Mouse (Mus musculus) ES-CJ7 (cell line): Measurements from ENCODE around the gene Pi4k2a.
A peak's percentile ranks its signal among the peaks of the same experiment; 100 is the strongest.

ENCODE experiments used
- DNase-seq: peaks from one replicate; pipeline ENCODE4 v3.0.0; 2011; ENCODE audit warnings: low read depth, low spot score

Gene Pi4k2a

GRCm38 (mm10) chr19:42089748-42090595 is at the start of gene Pi4k2a:
TSS of gene Pi4k2a (plus strand) at chr19:42090470.
- DNase-seq = peak; percentile 100

- DNase-seq = no peak
These were observed 46.3 kb upstream of the Pi4k2a start for GRCm38 (mm10) chr19:42043988-42044387.

- peak; percentile 96 for DNase-seq
These were observed 44.8 kb upstream of the Pi4k2a start, which contains the start of gene Hoga1 for GRCm38 (mm10) chr19:42045269-42046102. TSS of gene Hoga1 (plus strand) at chr19:42045610.

GRCm38 (mm10) chr19:42050251-42050650 is 40.0 kb upstream of the Pi4k2a start:
- no peak for DNase-seq

GRCm38 (mm10) chr19:42051351-42051750 is 38.9 kb upstream of the Pi4k2a start:
- DNase-seq = no peak

GRCm38 (mm10) chr19:42051948-42052347 is 38.3 kb upstream of the Pi4k2a start, which contains the start of gene 4933411K16Rik:
TSS of gene 4933411K16Rik (plus strand) at chr19:42052248.
- peak; percentile 16 for DNase-seq

GRCm38 (mm10) chr19:42054255-42054654 is 36.0 kb upstream of the Pi4k2a start:
- no peak for DNase-seq

GRCm38 (mm10) chr19:42055881-42056280 is 34.4 kb upstream of the Pi4k2a start:
- no peak for DNase-seq

- DNase-seq = no peak
These were observed 33.4 kb upstream of the Pi4k2a start for GRCm38 (mm10) chr19:42056719-42057409.

- DNase-seq = no peak
These were observed 31.8 kb upstream of the Pi4k2a start for GRCm38 (mm10) chr19:42058426-42058825.

GRCm38 (mm10) chr19:42061443-42061842 is 28.8 kb upstream of the Pi4k2a start:
- no peak for DNase-seq

- DNase-seq = no peak
These were observed 21.6 kb upstream of the Pi4k2a start for GRCm38 (mm10) chr19:42068441-42069240.

GRCm38 (mm10) chr19:42069241-42069525 is 21.1 kb upstream of the Pi4k2a start:
- DNase-seq = no peak

- DNase-seq = no peak
These were observed 19.0 kb upstream of the Pi4k2a start for GRCm38 (mm10) chr19:42071221-42071620.

- no peak for DNase-seq
These were observed 18.2 kb upstream of the Pi4k2a start for GRCm38 (mm10) chr19:42071886-42072608.

GRCm38 (mm10) chr19:42072802-42073201 is 17.5 kb upstream of the Pi4k2a start:
- peak; percentile 50 for DNase-seq

- no peak for DNase-seq
These were observed 15.2 kb upstream of the Pi4k2a start for GRCm38 (mm10) chr19:42075051-42075450.

- no peak for DNase-seq
These were observed 14.3 kb upstream of the Pi4k2a start for GRCm38 (mm10) chr19:42075992-42076391.

- DNase-seq = no peak
These were observed 11.7 kb upstream of the Pi4k2a start for GRCm38 (mm10) chr19:42078566-42078965.

GRCm38 (mm10) chr19:42079006-42079405 is 11.3 kb upstream of the Pi4k2a start:
- DNase-seq = no peak
